Mouse (Mus musculus): ENCODE data around the gene Gm21969.

Gene Gm21969

GRCm38 (mm10) chr4:139587370-139587769, 15.6 kb upstream of the Gm21969 start:
- DNase-seq, result no peak

GRCm38 (mm10) chr4:139587773-139588172, 15.2 kb upstream of the Gm21969 start:
- DNase-seq, result no peak

- no peak for DNase-seq
Observed at GRCm38 (mm10) chr4:139589351-139590027, 13.5 kb upstream of the Gm21969 start.

GRCm38 (mm10) chr4:139590446-139590845, 12.5 kb upstream of the Gm21969 start:
- no peak for DNase-seq

- no peak for DNase-seq
Observed at GRCm38 (mm10) chr4:139592895-139593294, 10.1 kb upstream of the Gm21969 start.

- DNase-seq, result no peak
Observed at GRCm38 (mm10) chr4:139593383-139593782, 9.6 kb upstream of the Gm21969 start.

- DNase-seq, result peak; percentile 33
Observed at GRCm38 (mm10) chr4:139594062-139594461, 8.9 kb upstream of the Gm21969 start.

- no peak for DNase-seq
Observed at GRCm38 (mm10) chr4:139596715-139597114, 6.3 kb upstream of the Gm21969 start.

GRCm38 (mm10) chr4:139597286-139598284, 5.4 kb upstream of the Gm21969 start:
- no peak for DNase-seq

GRCm38 (mm10) chr4:139598356-139598755, 4.6 kb upstream of the Gm21969 start:
- DNase-seq, result no peak

GRCm38 (mm10) chr4:139598950-139599518, 4.0 kb upstream of the Gm21969 start:
- peak; percentile 90 for DNase-seq

- no peak for DNase-seq
Observed at GRCm38 (mm10) chr4:139601519-139602356, 1.2 kb upstream of the Gm21969 start.

GRCm38 (mm10) chr4:139605216-139605615, 2.2 kb downstream of the Gm21969 start:
- DNase-seq, result no peak

- DNase-seq, result no peak
Observed at GRCm38 (mm10) chr4:139606732-139607131, 3.7 kb downstream of the Gm21969 start.

GRCm38 (mm10) chr4:139608975-139609374, 6.0 kb downstream of the Gm21969 start:
- no peak for DNase-seq

- no peak for DNase-seq
Observed at GRCm38 (mm10) chr4:139610954-139611353, 8.0 kb downstream of the Gm21969 start.

- DNase-seq, result peak; percentile 81
Observed at GRCm38 (mm10) chr4:139611542-139611953, 8.6 kb downstream of the Gm21969 start.

GRCm38 (mm10) chr4:139614524-139615260, 11.7 kb downstream of the Gm21969 start:
- no peak for DNase-seq

- DNase-seq, result peak; percentile 77
Observed at GRCm38 (mm10) chr4:139616276-139617000, 13.5 kb downstream of the Gm21969 start.

- DNase-seq, result no peak
Observed at GRCm38 (mm10) chr4:139617001-139617364, 14.0 kb downstream of the Gm21969 start.

- DNase-seq, result no peak
Observed at GRCm38 (mm10) chr4:139619765-139620164, 16.8 kb downstream of the Gm21969 start.
